Comparison of ENCODE assay signal across 8 mouse cellular contexts in genomic region chr1:134646963-134647282, GRCm38 (mm10). TPM values are rescaled to one million over a fixed set of nuclear protein-coding genes. Genes with fewer than 3 reads are reported as not detected.
A peak's percentile ranks its signal among the peaks of the same experiment; 100 is the strongest.
DNase-seq lines count a peak whose midpoint lies in the region; ATAC-seq lines count a peak whose summit lies in the region.

No protein-coding gene starts in this region.

- H3K27me3 ChIP-seq in heart, embryonic 12.5 days (replicated peaks) = peaks cover 84% of the 10 kb centered on the region
- peaks cover 48% of the 10 kb centered on the region for H3K27me3 ChIP-seq in forebrain, embryonic 16.5 days (replicated peaks; ENCODE audit: control insufficient read depth, insufficient read depth, low read length)
- H3K27me3 ChIP-seq in liver, embryonic 16.5 days (ENCODE audit: control insufficient read depth, insufficient read depth, low read depth, low read length) = peaks cover 66% of the 10 kb centered on the region

- no peak for DNase-seq in heart, adult 11 months
- DNase-seq in layer of hippocampus, postnatal 25 days (ENCODE audit: extremely low spot score in 1 of 2, low spot score in 1 of 2) = no peak
- no peak for DNase-seq in thymus, postnatal 4 days
- DNase-seq in spleen, postnatal 10 days (ENCODE audit: low spot score in 2 of 2) = no peak

- 1% methylated on average over 28 of the region's 28 CpGs for WGBS in heart, embryonic 12.5 days
- WGBS in forebrain, embryonic 16.5 days = 1% methylated on average over 28 of the region's 28 CpGs
- under 1% methylated on average over 28 of the region's 28 CpGs for WGBS in liver, embryonic 16.5 days (ENCODE audit: insufficient replicate concordance)

- no peaks in the 10 kb centered on the region for H3K9me3 ChIP-seq in heart, embryonic 12.5 days (replicated peaks)
- H3K9me3 ChIP-seq in forebrain, embryonic 16.5 days (ENCODE audit: control insufficient read depth, low read length) = no peaks in the 10 kb centered on the region
- no peaks in the 10 kb centered on the region for H3K9me3 ChIP-seq in liver, embryonic 16.5 days (replicated peaks; ENCODE audit: control insufficient read depth, low read length)

- H3K36me3 ChIP-seq in heart, embryonic 12.5 days = no peaks in the 10 kb centered on the region
- H3K36me3 ChIP-seq in forebrain, embryonic 16.5 days (ENCODE audit: control insufficient read depth, insufficient read depth) = no peaks in the 10 kb centered on the region
- H3K36me3 ChIP-seq in liver, embryonic 16.5 days (ENCODE audit: control insufficient read depth, insufficient read depth) = no peaks in the 10 kb centered on the region

- peak overlapping the region; percentile 56; the same call in 1 of the 2 replicates for H3K9ac ChIP-seq in heart, embryonic 12.5 days
- peak overlapping the region; percentile 16 for H3K9ac ChIP-seq in forebrain, embryonic 16.5 days (replicated peaks; ENCODE audit: low read depth, low read length)
- H3K9ac ChIP-seq in liver, embryonic 16.5 days (ENCODE audit: low read depth, low read length) = no peak overlapping the region

- no peak for ATAC-seq in heart, embryonic 12.5 days (ENCODE audit: insufficient number of reproducible peaks, low FRiP score)
- ATAC-seq in forebrain, embryonic 16.5 days = 0 out of 2 replicates have a peak, but pooled peaks have one; percentile 8
- ATAC-seq in liver, embryonic 16.5 days (ENCODE audit: low read depth) = no peak

- H3K4me2 ChIP-seq in heart, embryonic 12.5 days = peak overlapping the region; percentile 93
- peak overlapping the region; percentile 84 for H3K4me2 ChIP-seq in forebrain, embryonic 16.5 days (ENCODE audit: low read length)
- H3K4me2 ChIP-seq in liver, embryonic 16.5 days (ENCODE audit: low read depth, low read length) = peak overlapping the region; percentile 62

- peak overlapping the region; percentile 56 for H3K4me3 ChIP-seq in heart, embryonic 12.5 days
- peak overlapping the region; percentile 52 for H3K4me3 ChIP-seq in brown adipose tissue, adult 24 weeks (ENCODE audit: insufficient read depth, low read depth, low read length)
- H3K4me3 ChIP-seq in forebrain, embryonic 16.5 days (replicated peaks; ENCODE audit: low read length) = peak overlapping the region; percentile 49
- H3K4me3 ChIP-seq in liver, embryonic 16.5 days (ENCODE audit: low read depth, low read length) = peak overlapping the region; percentile 45

- no peak overlapping the region for H3K27ac ChIP-seq in heart, embryonic 12.5 days (ENCODE audit: poor library complexity, severe bottlenecking)
- no peak overlapping the region for H3K27ac ChIP-seq in brown adipose tissue, adult 24 weeks (replicated peaks; ENCODE audit: low read depth, low read length)
- no peak overlapping the region for H3K27ac ChIP-seq in forebrain, embryonic 16.5 days (ENCODE audit: low read length)
- H3K27ac ChIP-seq in liver, embryonic 16.5 days (ENCODE audit: low read length) = no peak overlapping the region

- peaks cover 23% of the 10 kb centered on the region for H3K4me1 ChIP-seq in heart, embryonic 12.5 days (replicated peaks)
- 0 out of 2 replicates have a peak, but pooled peaks cover 2% of the 10 kb centered on the region for H3K4me1 ChIP-seq in brown adipose tissue, adult 24 weeks (ENCODE audit: control insufficient read depth, insufficient read depth, insufficient read length, low read length)
- peaks cover 25% of the 10 kb centered on the region for H3K4me1 ChIP-seq in forebrain, embryonic 16.5 days (replicated peaks; ENCODE audit: control insufficient read depth, insufficient read depth, low read length)
- H3K4me1 ChIP-seq in liver, embryonic 16.5 days (ENCODE audit: control insufficient read depth, low read depth, low read length) = no peaks in the 10 kb centered on the region; the same call in 1 of the 2 replicates

RNA-seq across cellular contexts. Expression of gene Syt2, which starts 0.4 kb away (rescaled TPM):
- 0.23 and 0.86 TPM in 2 replicates for polyA plus RNA-seq in heart, embryonic 12.5 days (2016; fragmentation: Nextera tagmentation; extraction: Ambion mirVana)
- polyA plus RNA-seq in brown adipose tissue, adult 24 weeks (2012; ENCODE audit: insufficient read depth, insufficient read length, missing spikeins) = not detected in 2 replicates
- polyA plus RNA-seq in forebrain, embryonic 16.5 days (2015; fragmentation: Nextera tagmentation; extraction: Ambion mirVana) = 1.1 and 2.2 TPM in 2 replicates
- polyA plus RNA-seq in liver, embryonic 16.5 days (2015; fragmentation: Nextera tagmentation; extraction: Ambion mirVana) = 0.02 and 0.04 TPM in 2 replicates
- 10 to 100 TPM; 22.2 to 23.6 TPM for total RNA-seq in layer of hippocampus, postnatal 25 days (2021)
